Mouse (Mus musculus) midbrain, embryonic 16.5 days (tissue): ENCODE measurements at regions not wholly inside any gene's neighbourhood (a gene's known extent, or its start where the extent isn't known, plus 50 kb on each side); places are given as distances from the start of the nearest gene placed in this dataset.

ENCODE experiments used
- ATAC-seq: fragments of 200-750 bp; cut with Nextera tagmentation; 2 replicates; pipeline ENCODE4 v1.8.0; 2017; ENCODE audit warnings: moderate TSS enrichment
- H3K27ac ChIP-seq: fragments of 300-500 bp; sonication (generic); 2 replicates; pipeline ENCODE4 v1.5.1; 2014; ENCODE audit warnings: mild to moderate bottlenecking, low read length, mixed read lengths
- H3K27me3 ChIP-seq: fragments of 300-500 bp; sonication (generic); 2 replicates; pipeline ENCODE4 v1.6.1; 2014; ENCODE audit warnings: low read depth, low read length, mixed read lengths; ENCODE audit not compliant: control insufficient read depth, insufficient read depth
- H3K36me3 ChIP-seq: fragments of 300-500 bp; sonication (generic); 2 replicates; pipeline ENCODE4 v1.6.1; 2014; ENCODE audit warnings: mild to moderate bottlenecking, low read length, moderate library complexity, mixed read lengths; ENCODE audit not compliant: control insufficient read depth, insufficient read depth
- H3K4me1 ChIP-seq: fragments of 300-500 bp; sonication (generic); 2 replicates; pipeline ENCODE4 v1.6.1; 2014; ENCODE audit warnings: mild to moderate bottlenecking, low read length, mixed read lengths; ENCODE audit not compliant: control insufficient read depth, insufficient read depth
- H3K4me2 ChIP-seq: fragments of 300-500 bp; sonication (generic); 2 replicates; pipeline ENCODE4 v1.6.1; 2014; ENCODE audit warnings: mild to moderate bottlenecking, low read length, mixed read lengths
- H3K4me3 ChIP-seq: fragments of 300-500 bp; sonication (generic); 2 replicates; pipeline ENCODE4 v1.5.1; 2014; ENCODE audit warnings: low read depth, mild to moderate bottlenecking, low read length, moderate library complexity, mixed read lengths
- H3K9ac ChIP-seq: fragments of 300-500 bp; sonication (generic); 2 replicates; pipeline ENCODE4 v1.6.1; 2014; ENCODE audit warnings: low read depth, low read length, mixed read lengths
- H3K9me3 ChIP-seq: fragments of 300-500 bp; sonication (generic); replicated peaks from 2 replicates; pipeline ENCODE4 v1.6.1; 2014; ENCODE audit warnings: mild to moderate bottlenecking, low read length, mixed read lengths; ENCODE audit not compliant: control insufficient read depth, poor library complexity, severe bottlenecking
- WGBS: fragments of 180-500 bp; shearing (Covaris S2); extraction: QIAGEN DNeasy Blood & Tissue Kit; methylation state at CpG from one replicate; pipeline ENCODE4 v1.1.7; 2014; 5-methylcytosine and 5-hydroxymethylcytosine counted together

DNA sequence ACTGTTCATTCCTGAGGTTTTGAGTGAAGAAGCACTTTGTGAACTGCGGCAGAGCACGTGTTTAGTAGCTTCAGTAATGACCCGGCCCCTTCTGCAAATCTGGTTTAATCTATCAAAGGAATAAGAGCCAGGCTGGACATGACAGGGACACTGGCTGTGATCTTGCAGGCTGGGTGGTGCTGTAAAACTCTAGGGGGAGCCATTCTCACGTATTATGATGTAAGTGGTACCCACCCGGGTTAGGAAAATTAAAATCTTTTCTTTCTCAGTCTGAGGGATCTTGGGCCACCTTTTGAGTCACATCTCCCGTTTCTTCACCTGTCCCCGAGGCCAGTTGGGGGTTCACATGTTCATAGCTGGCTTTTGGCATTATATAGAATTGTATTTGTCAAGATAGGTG is 126.0 kb downstream of the Zfp326 start:
- no peak overlapping the region for H3K9ac ChIP-seq
- no peak overlapping the region for H3K4me3 ChIP-seq
- 26% methylated on average over 7 of the region's 7 CpGs for WGBS
- no peaks in the 10 kb centered on the region for H3K27me3 ChIP-seq
- H3K36me3 ChIP-seq = no peaks in the 10 kb centered on the region
- H3K9me3 ChIP-seq = no peaks in the 10 kb centered on the region
- H3K27ac ChIP-seq = no peak overlapping the region
- peaks cover 12% of the 10 kb centered on the region for H3K4me1 ChIP-seq
- no peak overlapping the region for H3K4me2 ChIP-seq
- peak; percentile 53; the same call in 1 of the 2 replicates for ATAC-seq

DNA sequence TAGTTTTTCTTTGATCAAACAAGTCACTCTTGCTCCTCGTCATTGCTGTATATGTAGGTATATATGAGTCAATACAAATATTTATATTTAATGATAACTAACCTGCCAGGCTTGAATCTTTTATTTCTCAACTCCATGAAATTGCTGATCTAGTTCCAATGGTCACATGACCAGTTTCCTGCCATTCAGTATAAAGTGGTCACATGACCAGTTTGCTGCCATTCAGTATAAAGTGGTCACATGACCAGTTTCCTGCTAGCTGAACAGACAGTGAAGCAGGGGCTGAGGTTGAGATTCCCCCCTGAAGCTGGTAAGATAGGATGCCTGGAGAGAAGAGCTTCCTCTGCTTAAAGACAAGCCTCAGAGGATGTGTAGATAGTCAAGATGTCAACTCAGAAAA is 117.9 kb downstream of the Zfp326 start:
- Histone ChIP-seq H3K4me1 (no peaks in the 10 kb centered on the region), H3K27ac (no peak overlapping the region), H3K4me2 (no peak overlapping the region), H3K9ac (no peak overlapping the region), H3K36me3 (no peaks in the 10 kb centered on the region), H3K4me3 (no peak overlapping the region), H3K9me3 (no peaks in the 10 kb centered on the region; the same call in 1 of the 2 replicates), H3K27me3 (no peaks in the 10 kb centered on the region)
- no peak for ATAC-seq
- whole genome bisulfite sequencing = 89% methylated on average over 1 of the region's 1 CpGs

DNA sequence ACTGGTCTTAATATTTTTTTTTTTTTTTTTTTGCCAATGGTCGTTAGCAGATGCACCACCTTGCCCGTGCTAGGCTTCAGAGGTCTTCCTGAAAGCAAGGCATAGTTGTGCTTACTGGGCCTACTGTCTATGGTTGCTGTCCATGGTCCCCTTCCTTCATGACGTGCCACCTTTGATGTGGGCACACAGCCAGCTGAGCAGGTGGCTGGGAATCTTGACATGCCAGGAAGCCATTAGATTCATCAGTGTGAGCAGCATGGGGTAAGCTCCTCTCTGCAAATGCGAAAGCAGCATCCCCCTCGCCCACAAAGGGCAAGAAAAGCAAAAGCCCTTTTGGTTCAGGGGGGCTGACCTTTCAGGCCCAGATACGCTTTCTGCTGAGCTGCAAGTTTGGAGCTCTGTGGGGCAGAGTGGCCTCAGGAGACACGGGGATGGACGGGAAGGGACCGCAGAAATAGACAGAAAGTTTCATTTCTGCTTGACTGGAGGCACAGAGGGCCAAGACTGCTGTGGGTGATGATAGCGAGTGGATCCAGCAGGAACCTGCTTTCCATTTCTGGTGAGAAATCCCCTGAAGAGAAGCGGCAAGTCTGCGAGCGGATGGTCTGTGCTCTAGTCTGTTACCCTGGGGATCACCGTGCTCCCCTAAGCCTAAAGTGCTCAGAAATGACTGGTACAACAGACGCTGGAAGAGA is 116.8 kb downstream of the Zfp326 start:
- H3K27me3 ChIP-seq = no peaks in the 10 kb centered on the region
- WGBS = 59% methylated on average over 15 of the region's 15 CpGs
- no peaks in the 10 kb centered on the region for H3K36me3 ChIP-seq
- H3K4me3 ChIP-seq = no peak overlapping the region
- H3K9ac ChIP-seq = no peak overlapping the region
- H3K4me1 ChIP-seq = no peaks in the 10 kb centered on the region
- no peak overlapping the region for H3K4me2 ChIP-seq
- no peaks in the 10 kb centered on the region; the same call in 1 of the 2 replicates for H3K9me3 ChIP-seq
- no peak overlapping the region for H3K27ac ChIP-seq
- no peak for ATAC-seq

DNA sequence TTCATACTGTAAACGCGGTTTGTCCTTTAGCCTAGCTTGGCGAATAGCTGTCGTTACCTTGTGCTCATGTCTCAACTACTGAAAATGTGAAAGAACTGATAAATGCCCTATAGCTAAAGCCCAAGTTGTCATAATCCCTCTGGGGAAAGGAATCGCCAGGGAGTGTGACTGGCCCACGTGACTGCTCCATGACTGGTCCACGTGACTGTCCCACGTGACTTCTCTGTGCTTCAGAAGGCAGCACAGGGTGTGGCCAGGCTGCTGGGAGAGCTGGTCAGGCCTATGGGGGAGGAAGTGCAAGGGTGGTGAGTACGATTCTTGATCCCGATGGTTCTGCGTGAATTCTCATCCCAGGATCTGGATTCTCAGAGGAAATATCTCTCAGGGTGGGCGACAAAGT is 114.4 kb downstream of the Zfp326 start:
- ATAC-seq = no peak
- no peak overlapping the region for H3K9ac ChIP-seq
- no peak overlapping the region for H3K4me3 ChIP-seq
- H3K36me3 ChIP-seq = no peaks in the 10 kb centered on the region
- H3K4me2 ChIP-seq = no peak overlapping the region
- H3K4me1 ChIP-seq = no peaks in the 10 kb centered on the region
- no peak overlapping the region for H3K27ac ChIP-seq
- 85% methylated on average over 12 of the region's 12 CpGs for WGBS
- no peaks in the 10 kb centered on the region for H3K27me3 ChIP-seq
- H3K9me3 ChIP-seq = no peaks in the 10 kb centered on the region; the same call in 1 of the 2 replicates

DNA sequence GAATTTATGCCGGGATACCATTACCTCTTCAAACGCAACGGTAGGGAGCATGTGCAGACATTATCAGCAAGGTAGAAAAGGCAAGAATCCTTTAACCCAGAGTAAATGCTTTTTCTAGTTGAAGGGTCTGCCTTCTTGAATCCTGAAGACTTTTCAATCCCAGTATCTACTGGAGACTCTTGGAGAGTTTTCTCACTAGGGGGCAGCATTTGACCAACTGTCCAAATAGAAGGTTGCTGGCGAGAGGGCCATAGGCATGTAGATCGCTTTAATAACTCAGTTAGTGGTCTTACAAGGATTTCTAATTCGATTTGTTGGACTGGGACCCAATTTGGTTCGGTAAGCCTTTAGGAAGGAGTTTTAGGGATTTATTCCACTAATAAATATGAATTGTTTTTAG is 110.0 kb downstream of the Zfp326 start:
- H3K4me2 ChIP-seq = no peak overlapping the region
- H3K27ac ChIP-seq = no peak overlapping the region
- ATAC-seq = no peak
- no peaks in the 10 kb centered on the region for H3K9me3 ChIP-seq
- no peaks in the 10 kb centered on the region for H3K27me3 ChIP-seq
- H3K36me3 ChIP-seq = no peaks in the 10 kb centered on the region
- 31% methylated on average over 7 of the region's 7 CpGs for WGBS
- H3K4me3 ChIP-seq = no peak overlapping the region
- H3K9ac ChIP-seq = no peak overlapping the region
- no peaks in the 10 kb centered on the region for H3K4me1 ChIP-seq

DNA sequence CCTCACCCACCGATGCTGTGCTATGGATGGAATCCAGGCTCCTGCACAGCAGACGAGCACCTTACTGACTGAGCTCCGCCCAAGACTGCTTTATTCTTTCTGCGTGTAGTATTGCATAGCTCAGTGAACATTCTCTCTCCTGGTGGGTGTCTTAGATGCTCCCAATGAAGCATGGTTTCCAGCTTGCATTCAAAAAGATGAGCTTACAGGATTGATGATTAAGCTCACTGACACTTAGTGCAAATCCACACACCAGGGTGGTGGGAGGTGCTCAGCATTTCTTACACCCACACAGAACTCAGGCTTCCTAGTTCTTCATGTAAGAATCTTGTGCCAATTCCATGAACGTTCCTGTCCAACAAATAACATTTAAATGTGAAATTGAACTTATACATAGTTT is 106.8 kb downstream of the Zfp326 start:
- Histone ChIP-seq H3K36me3 (no peaks in the 10 kb centered on the region), H3K4me2 (no peak overlapping the region), H3K9me3 (no peaks in the 10 kb centered on the region), H3K4me1 (no peaks in the 10 kb centered on the region), H3K27ac (no peak overlapping the region), H3K9ac (no peak overlapping the region), H3K4me3 (no peak overlapping the region), H3K27me3 (no peaks in the 10 kb centered on the region)
- 72% methylated on average over 5 of the region's 5 CpGs for WGBS
- no peak for ATAC-seq

DNA sequence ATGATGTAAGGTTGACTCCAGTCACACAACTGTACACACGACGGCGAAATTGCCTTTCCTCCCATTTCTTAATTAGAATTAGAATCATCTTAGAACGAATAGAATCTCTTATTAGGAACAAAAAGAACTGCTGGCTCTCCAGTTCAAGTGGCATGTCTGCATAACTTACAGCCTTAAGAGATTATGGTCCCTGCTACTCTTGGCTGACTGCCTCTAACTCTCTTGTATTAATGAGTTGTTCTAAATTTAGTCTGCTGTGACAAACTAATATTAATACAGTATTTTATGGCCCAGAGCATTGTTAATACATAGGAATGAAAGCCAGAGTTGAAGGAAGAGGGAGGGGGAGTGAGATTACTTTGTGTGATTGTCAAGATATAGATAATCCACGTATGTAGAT is 100.4 kb downstream of the Zfp326 start:
- H3K4me1 ChIP-seq = peaks cover 24% of the 10 kb centered on the region
- no peak; the same call in 1 of the 2 replicates for ATAC-seq

DNA sequence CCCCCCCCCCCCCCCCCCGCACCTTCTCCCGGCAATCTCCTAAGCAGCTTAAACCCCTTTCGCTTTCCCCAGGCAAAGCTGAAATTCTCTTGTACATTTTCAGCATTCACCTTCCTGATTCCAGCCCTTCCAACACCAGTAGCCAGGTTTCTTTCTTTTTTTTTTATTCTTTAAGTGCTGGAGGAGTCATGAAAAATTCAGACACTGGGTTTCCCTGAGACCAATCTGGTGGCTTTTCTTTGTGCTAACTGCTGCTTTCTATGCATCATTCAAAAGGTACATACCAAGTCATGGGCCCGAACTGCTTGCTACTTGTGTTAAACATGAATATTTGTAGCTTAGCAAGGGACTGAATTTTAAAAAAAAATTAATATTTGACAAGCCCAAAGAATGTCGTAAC is 99.7 kb downstream of the Zfp326 start:
- H3K27me3 ChIP-seq = no peaks in the 10 kb centered on the region
- ATAC-seq = no peak
- H3K4me1 ChIP-seq = peaks cover 24% of the 10 kb centered on the region
- H3K27ac ChIP-seq = peak overlapping the region; percentile 4; the same call in 1 of the 2 replicates
- peak overlapping the region; percentile 57 for H3K4me2 ChIP-seq
- 24% methylated on average over 5 of the region's 5 CpGs for WGBS
- peak overlapping the region; percentile 23; the same call in 1 of the 2 replicates for H3K4me3 ChIP-seq
- no peaks in the 10 kb centered on the region for H3K9me3 ChIP-seq
- H3K9ac ChIP-seq = no peak overlapping the region
- no peaks in the 10 kb centered on the region for H3K36me3 ChIP-seq

More for the DNA sequence above, 100.4 kb downstream of the Zfp326 start:
- H3K9ac ChIP-seq = no peak overlapping the region
- WGBS = 61% methylated on average over 5 of the region's 5 CpGs
- no peak overlapping the region for H3K4me2 ChIP-seq
- no peak overlapping the region for H3K4me3 ChIP-seq
- no peaks in the 10 kb centered on the region for H3K9me3 ChIP-seq
- H3K27ac ChIP-seq = no peak overlapping the region
- no peaks in the 10 kb centered on the region for H3K27me3 ChIP-seq
- no peaks in the 10 kb centered on the region for H3K36me3 ChIP-seq

DNA sequence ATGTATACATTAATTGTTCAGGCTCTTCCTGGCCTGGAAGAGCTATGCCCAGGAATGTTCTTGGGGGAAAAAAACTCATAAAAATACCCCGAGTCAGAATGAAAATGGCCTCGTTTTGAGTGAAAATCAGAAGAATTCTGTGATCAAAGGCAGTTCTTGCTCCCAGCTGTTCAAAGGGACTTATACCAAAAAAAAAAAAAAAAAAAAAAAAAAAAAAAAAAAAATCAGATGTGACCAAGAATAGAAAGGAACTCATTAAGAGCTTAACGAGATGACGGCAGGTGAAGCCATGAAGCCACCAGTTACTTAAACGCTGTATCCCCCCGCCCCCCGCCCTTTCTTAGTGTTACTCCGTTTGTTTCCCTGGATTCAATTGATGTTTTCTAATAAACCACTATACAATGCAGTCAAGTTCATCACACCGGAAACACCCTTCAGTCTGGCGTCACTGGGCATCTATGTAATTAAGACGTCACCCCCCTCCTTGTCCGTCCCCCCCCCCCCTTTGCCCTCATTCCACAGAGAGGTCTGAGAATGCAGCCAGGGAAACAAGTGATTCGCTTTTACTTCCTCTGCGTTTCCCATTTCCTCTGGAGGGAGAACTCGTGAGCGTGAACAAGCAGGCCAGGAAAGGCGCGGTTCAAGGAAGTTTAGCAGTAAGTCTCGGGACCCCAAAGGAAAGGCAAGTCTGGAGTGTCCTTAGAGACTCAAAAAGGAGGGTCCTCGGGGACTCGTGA is 99.1 kb downstream of the Zfp326 start:
- Histone ChIP-seq H3K36me3 (no peaks in the 10 kb centered on the region), H3K4me3 (peak overlapping the region; percentile 23), H3K27ac (peak overlapping the region; percentile 49), H3K4me2 (peak overlapping the region; percentile 57), H3K9ac (no peak overlapping the region), H3K9me3 (no peaks in the 10 kb centered on the region), H3K4me1 (peaks cover 24% of the 10 kb centered on the region), H3K27me3 (no peaks in the 10 kb centered on the region)
- peak; percentile 33; the same call in 1 of the 2 replicates for ATAC-seq
- 13% methylated on average over 20 of the region's 21 CpGs for WGBS
